Mouse (Mus musculus) thymus, adult 2 months (tissue): ENCODE measurements around the gene Wdr73. TPM values are rescaled to one million over a fixed set of nuclear protein-coding genes. Genes with fewer than 3 reads are reported as not detected.
A peak's percentile ranks its signal among the peaks of the same experiment; 100 is the strongest.

Experiments
- DNase-seq: peaks from one replicate; pipeline ENCODE4 v3.0.0; 2021
- H3K27ac ChIP-seq: fragments of 200-500 bp; 2 replicates; pipeline ENCODE4 v1.5.1; 2012; ENCODE audit warnings: low read length, control low read depth; ENCODE audit not compliant: control insufficient read depth, insufficient read depth
- H3K27me3 ChIP-seq: fragments of 200-500 bp; 2 replicates; pipeline ENCODE4 v1.6.1; 2012; ENCODE audit warnings: mild to moderate bottlenecking, low read length, moderate library complexity, mixed read lengths; ENCODE audit not compliant: control insufficient read depth, insufficient read depth
- H3K36me3 ChIP-seq: fragments of 200-500 bp; 2 replicates; pipeline ENCODE4 v1.6.1; 2012; ENCODE audit warnings: mild to moderate bottlenecking, low read length, moderate library complexity; ENCODE audit not compliant: control insufficient read depth, insufficient read depth
- H3K4me1 ChIP-seq: fragments of 200-500 bp; replicated peaks from 2 replicates; pipeline ENCODE4 v1.6.1; 2012; ENCODE audit warnings: low read length; ENCODE audit not compliant: control insufficient read depth, insufficient read depth
- H3K4me3 ChIP-seq: fragments of 200-500 bp; 2 replicates; pipeline ENCODE4 v1.5.1; 2012; ENCODE audit warnings: mild to moderate bottlenecking, low read length, control low read depth, moderate library complexity; ENCODE audit not compliant: control insufficient read depth, insufficient read depth
- CTCF ChIP-seq: fragments of 200-500 bp; IDR thresholded peaks from 2 replicates; pipeline ENCODE4 v1.5.1; 2012; ENCODE audit warnings: mild to moderate bottlenecking, control low read depth, low read length, moderate library complexity, borderline replicate concordance; ENCODE audit not compliant: control insufficient read depth, poor library complexity, insufficient read depth; ENCODE audit errors: extremely low read depth
- POLR2A ChIP-seq: fragments of 200-500 bp; IDR thresholded peaks from 2 replicates; pipeline ENCODE4 v1.6.1; 2012; ENCODE audit warnings: mild to moderate bottlenecking, low read length, control low read depth, moderate library complexity; ENCODE audit not compliant: control insufficient read depth, poor library complexity, insufficient read depth; ENCODE audit errors: extremely low read depth
- WGBS: fragments of 180-500 bp; shearing (Covaris S2); methylation state at CpG from one replicate; pipeline ENCODE4 v1.1.7; 2018; 5-methylcytosine and 5-hydroxymethylcytosine counted together
- polyA plus RNA-seq: library from polyadenylated mRNA; depleted of rRNA; stranded (reverse); fragments of >200 nt; gene quantifications from 2 replicates; pipeline ENCODE4 v1.2.3, GENCODE M21; 2012

The Wdr73 gene
- polyA plus RNA-seq, 1 experiment, result 31.3 TPM

GRCm38 (mm10) chr7:80894815-80895519 lies 6.1 kb downstream of the Wdr73 start:
- TF ChIP-seq POLR2A (no peak), CTCF (no peak)
- H3K36me3 ChIP-seq, result peaks cover 28% of the 10 kb centered on the region
- H3K27ac ChIP-seq, result no peak overlapping the region
- H3K4me3 ChIP-seq, result no peak overlapping the region
- no peaks in the 10 kb centered on the region for H3K27me3 ChIP-seq
- H3K4me1 ChIP-seq, result peaks cover 5% of the 10 kb centered on the region
- no peak for DNase-seq
- WGBS, result 98% methylated on average over 14 of the region's 14 CpGs

DNA sequence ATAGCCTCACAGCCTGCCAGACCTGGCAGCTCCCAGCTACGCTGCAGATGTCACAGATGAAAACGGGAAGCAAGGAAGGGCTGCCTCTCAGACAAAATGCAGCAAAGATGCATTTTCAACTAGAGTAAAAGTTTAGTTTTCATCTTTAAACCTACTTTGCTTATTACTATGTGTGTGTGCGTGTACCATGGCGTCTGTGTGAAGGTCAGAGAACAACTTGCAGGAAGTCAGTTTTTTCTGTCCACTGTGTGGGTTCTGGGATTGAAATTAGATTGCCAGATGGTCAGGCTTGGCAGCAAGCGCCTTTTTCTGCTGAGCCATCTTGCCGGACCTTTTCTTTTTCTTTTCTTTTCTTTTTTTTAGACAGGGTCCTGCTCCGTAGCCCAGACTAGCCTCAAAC lies 6.9 kb downstream of the Wdr73 start:
- TF ChIP-seq POLR2A, result no peak
- TF ChIP-seq CTCF, result no peak
- 94% methylated on average over 7 of the region's 7 CpGs for WGBS
- Histone ChIP-seq H3K27ac (no peak overlapping the region), H3K4me3 (no peak overlapping the region), H3K4me1 (peaks cover 10% of the 10 kb centered on the region), H3K36me3 (peaks cover 28% of the 10 kb centered on the region), H3K27me3 (no peaks in the 10 kb centered on the region)
- no peak for DNase-seq

- Histone ChIP-seq H3K36me3 (peaks cover 28% of the 10 kb centered on the region), H3K27ac (no peak overlapping the region), H3K4me1 (peaks cover 15% of the 10 kb centered on the region), H3K27me3 (no peaks in the 10 kb centered on the region), H3K4me3 (no peak overlapping the region)
- DNase-seq, result no peak
- no peak for TF ChIP-seq CTCF
- no peak for TF ChIP-seq POLR2A
- 89% methylated on average over 6 of the region's 6 CpGs for WGBS
These were observed 7.3 kb downstream of the Wdr73 start for GRCm38 (mm10) chr7:80893753-80894129.

DNA sequence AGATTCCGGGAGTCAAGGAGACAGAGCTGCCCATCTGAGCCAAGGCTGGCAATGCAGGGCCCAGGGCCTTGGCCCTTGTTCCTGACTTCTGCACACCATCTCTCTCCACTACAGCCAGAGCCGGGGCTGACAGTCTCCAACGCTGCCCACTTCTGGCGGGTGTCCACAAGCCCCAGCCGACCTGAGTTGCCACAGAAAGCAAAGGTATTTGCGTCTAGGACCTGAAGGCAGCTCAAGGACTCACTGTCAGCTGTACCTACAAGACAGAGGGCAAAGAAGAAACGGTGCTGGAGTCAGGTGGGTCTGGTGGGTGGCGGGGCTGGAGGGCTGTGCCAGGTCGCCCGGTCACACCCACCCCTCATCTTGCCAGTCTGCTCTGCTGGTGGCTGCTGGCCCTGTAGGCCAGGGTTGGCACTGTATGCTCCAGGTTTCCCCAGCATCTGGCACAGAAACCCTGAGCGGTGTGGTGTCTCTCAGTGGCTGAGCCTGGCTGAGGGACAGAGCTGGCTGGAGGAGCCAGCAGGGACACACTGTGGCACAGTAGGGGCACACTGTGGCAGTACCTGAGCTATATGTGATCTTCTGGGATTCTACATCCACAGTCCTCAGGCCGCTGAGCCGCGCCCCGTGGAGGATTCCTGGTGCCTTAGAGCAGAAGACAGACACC lies 7.8 kb downstream of the Wdr73 start:
- H3K27me3 ChIP-seq, result no peaks in the 10 kb centered on the region
- no peak overlapping the region for H3K4me3 ChIP-seq
- WGBS, result 98% methylated on average over 15 of the region's 15 CpGs

DNA sequence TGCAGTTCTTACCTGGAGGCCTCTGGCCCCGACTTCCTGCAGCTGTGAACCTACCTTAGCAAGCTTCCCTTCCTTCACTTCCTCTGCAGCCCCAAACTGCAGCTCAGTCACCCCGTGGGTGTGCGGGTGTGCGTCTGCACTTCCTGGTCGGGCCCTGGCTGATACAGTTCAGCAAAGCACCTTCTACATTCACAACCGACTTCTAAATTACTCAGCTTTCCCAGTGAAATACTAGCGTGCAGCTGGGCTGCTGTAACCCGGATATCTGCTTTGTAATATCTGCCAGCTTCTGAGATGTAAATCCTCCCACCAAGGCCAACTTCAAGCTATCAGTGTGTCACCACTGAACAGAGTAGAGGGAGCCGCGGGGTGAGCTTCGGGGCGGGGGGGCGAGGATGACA lies 11.2 kb downstream of the Wdr73 start:
- WGBS, result 12% methylated on average over 13 of the region's 13 CpGs
- H3K27ac ChIP-seq, result peak overlapping the region; percentile 97
- DNase-seq, result peak; percentile 83
- TF ChIP-seq POLR2A (peak; percentile 66), CTCF (0 out of 2 replicates have a peak, but pooled peaks have one; percentile 35)
- H3K4me3 ChIP-seq, result peak overlapping the region; percentile 18; the same call in 1 of the 2 replicates
- no peaks in the 10 kb centered on the region for H3K27me3 ChIP-seq
- peaks cover 28% of the 10 kb centered on the region for H3K36me3 ChIP-seq
- peaks cover 18% of the 10 kb centered on the region for H3K4me1 ChIP-seq

More for the DNA sequence above, 7.8 kb downstream of the Wdr73 start:
- Histone ChIP-seq H3K27ac (no peak overlapping the region), H3K36me3 (peaks cover 28% of the 10 kb centered on the region), H3K4me1 (peaks cover 18% of the 10 kb centered on the region)
- DNase-seq, result no peak
- TF ChIP-seq POLR2A (no peak), CTCF (no peak)

DNA sequence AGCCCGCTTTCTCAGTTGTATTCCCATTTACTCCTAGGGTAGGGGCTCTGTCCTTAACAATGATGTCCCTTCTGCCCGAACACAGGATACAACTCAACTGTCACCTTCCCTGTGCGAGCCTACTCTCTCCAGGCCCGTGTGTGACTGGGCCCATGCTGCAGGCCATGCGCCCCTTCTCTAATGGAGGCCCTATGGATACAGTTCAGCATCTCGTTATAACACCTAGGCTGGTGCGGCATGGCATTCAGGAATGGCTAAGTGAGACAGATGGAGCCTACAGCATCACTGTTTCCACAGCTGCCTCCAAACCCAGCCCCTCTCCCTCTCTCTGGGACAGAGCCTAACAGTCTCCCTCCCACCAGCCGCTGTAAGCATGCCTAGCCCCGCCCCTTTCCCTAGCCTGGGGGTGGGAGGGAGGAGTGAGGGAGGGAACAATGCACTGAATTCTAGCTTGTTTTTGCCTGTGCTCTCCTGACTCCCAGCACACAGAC lies 12.0 kb downstream of the Wdr73 start:
- H3K27ac ChIP-seq, result peak overlapping the region; percentile 97
- no peaks in the 10 kb centered on the region for H3K27me3 ChIP-seq
- TF ChIP-seq POLR2A, result no peak
- TF ChIP-seq CTCF, result no peak
- peak; percentile 49 for DNase-seq
- H3K36me3 ChIP-seq, result peaks cover 27% of the 10 kb centered on the region
- peaks cover 18% of the 10 kb centered on the region for H3K4me1 ChIP-seq
- H3K4me3 ChIP-seq, result no peak overlapping the region
- WGBS, result 59% methylated on average over 9 of the region's 9 CpGs
